Mouse (Mus musculus) kidney, embryonic 14.5 days (tissue): ENCODE results near the gene Gm1123. TPM values are rescaled to one million over a fixed set of nuclear protein-coding genes. Genes with fewer than 3 reads are reported as not detected.

Experiments used
- ATAC-seq: fragments of 200-750 bp; cut with Nextera tagmentation; 2 replicates; pipeline ENCODE4 v1.8.0; 2017; ENCODE audit warnings: moderate number of reproducible peaks, mild to moderate bottlenecking, moderate TSS enrichment, moderate library complexity; ENCODE audit not compliant: low FRiP score, low TSS enrichment
- H3K27ac ChIP-seq: fragments of 300-500 bp; sonication (generic); 2 replicates; pipeline ENCODE4 v1.5.1; 2014; ENCODE audit warnings: low read depth, mild to moderate bottlenecking, low read length, moderate library complexity, mixed read lengths
- H3K27me3 ChIP-seq: fragments of 300-500 bp; sonication (generic); 2 replicates; pipeline ENCODE4 v1.6.1; 2014; ENCODE audit warnings: mild to moderate bottlenecking, low read length; ENCODE audit not compliant: control insufficient read depth, insufficient read depth
- H3K36me3 ChIP-seq: fragments of 300-500 bp; sonication (generic); 2 replicates; pipeline ENCODE4 v1.6.1; 2014; ENCODE audit warnings: low read length, mixed read lengths; ENCODE audit not compliant: control insufficient read depth, insufficient read depth
- H3K4me1 ChIP-seq: fragments of 300-500 bp; sonication (generic); 2 replicates; pipeline ENCODE4 v1.6.1; 2014; ENCODE audit warnings: low read length, mixed read lengths; ENCODE audit not compliant: control insufficient read depth, insufficient read depth
- H3K4me2 ChIP-seq: fragments of 300-500 bp; sonication (generic); replicated peaks from 2 replicates; pipeline ENCODE4 v1.6.1; 2014; ENCODE audit warnings: low read depth, mild to moderate bottlenecking, low read length
- H3K4me3 ChIP-seq: fragments of 300-500 bp; sonication (generic); 2 replicates; pipeline ENCODE4 v1.5.1; 2014; ENCODE audit warnings: mild to moderate bottlenecking, low read length
- H3K9ac ChIP-seq: fragments of 300-500 bp; sonication (generic); 2 replicates; pipeline ENCODE4 v1.6.1; 2014; ENCODE audit warnings: low read depth, mild to moderate bottlenecking, low read length, moderate library complexity
- H3K9me3 ChIP-seq: fragments of 300-500 bp; sonication (generic); 2 replicates; pipeline ENCODE4 v1.6.1; 2016; ENCODE audit warnings: low read length; ENCODE audit not compliant: control insufficient read depth
- WGBS: fragments of 180-500 bp; shearing (Covaris S2); extraction: QIAGEN DNeasy Blood & Tissue Kit; methylation state at CpG from one replicate; pipeline ENCODE4 v1.1.7; 2014; 5-methylcytosine and 5-hydroxymethylcytosine counted together
- polyA plus RNA-seq: library from polyadenylated mRNA; unstranded; fragments of >200 nt; fragmentation: Nextera tagmentation; extraction: Ambion mirVana; gene quantifications from 2 replicates; pipeline ENCODE4 v1.2.1, GENCODE M21; 2014

The Gm1123 gene
- polyA plus RNA-seq, 1 experiment from 2014 or later: not detected

DNA sequence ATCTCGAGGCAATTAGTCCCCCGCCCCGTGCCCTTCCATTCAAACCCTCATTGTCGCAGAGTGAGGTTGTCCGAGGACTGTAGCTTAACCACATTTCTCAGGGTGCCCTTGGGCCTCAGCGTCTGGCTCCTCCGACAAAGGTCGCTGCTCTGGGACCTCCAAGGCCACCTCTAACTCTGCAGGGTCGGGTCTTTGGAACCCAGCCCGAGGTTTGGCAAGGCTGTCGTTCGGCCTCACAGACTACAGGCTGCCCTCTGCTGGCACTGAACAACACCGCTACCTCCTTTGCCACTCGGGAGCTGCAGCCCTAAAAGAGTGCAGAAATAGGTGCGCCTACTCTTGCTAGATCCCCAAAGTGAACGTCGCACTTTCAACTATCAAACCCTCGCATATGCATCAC, 70.4 kb downstream of the Gm1123 start:
- no peaks in the 10 kb centered on the region for H3K36me3 ChIP-seq
- H3K9ac ChIP-seq: no peak overlapping the region
- H3K4me2 ChIP-seq: peak overlapping the region; percentile 12; the same call in 1 of the 2 replicates
- peaks cover 81% of the 10 kb centered on the region for H3K27me3 ChIP-seq
- H3K9me3 ChIP-seq: no peaks in the 10 kb centered on the region
- H3K27ac ChIP-seq: no peak overlapping the region
- WGBS: 2% methylated on average over 18 of the region's 18 CpGs
- H3K4me1 ChIP-seq: no peaks in the 10 kb centered on the region
- ATAC-seq: peak; percentile 81
- H3K4me3 ChIP-seq: no peak overlapping the region; the same call in 1 of the 2 replicates

DNA sequence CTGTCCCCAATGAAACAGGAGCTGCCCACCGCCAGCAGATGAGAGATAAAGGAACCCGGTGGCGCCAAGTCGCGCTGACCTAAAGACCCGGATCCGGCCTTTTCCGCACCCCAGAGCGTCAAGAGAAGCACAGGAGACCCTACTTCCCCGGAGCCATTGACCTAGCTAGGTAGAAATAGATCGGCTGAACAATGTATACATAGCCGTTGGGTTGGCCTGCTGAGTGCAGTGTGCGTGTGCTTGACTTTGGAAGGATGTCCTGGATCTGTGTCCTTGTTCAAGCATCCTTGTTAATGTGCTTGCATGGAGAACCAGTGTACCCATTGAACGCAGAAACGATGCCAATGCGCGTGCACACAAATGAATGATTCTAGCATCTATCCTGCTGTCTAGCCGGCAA, 71.9 kb downstream of the Gm1123 start:
- Histone ChIP-seq H3K9ac (no peak overlapping the region), H3K36me3 (no peaks in the 10 kb centered on the region), H3K27me3 (peaks cover 83% of the 10 kb centered on the region), H3K9me3 (no peaks in the 10 kb centered on the region), H3K27ac (no peak overlapping the region), H3K4me1 (no peaks in the 10 kb centered on the region), H3K4me3 (no peak overlapping the region), H3K4me2 (no peak overlapping the region)
- 5% methylated on average over 18 of the region's 18 CpGs for WGBS
- no peak for ATAC-seq

DNA sequence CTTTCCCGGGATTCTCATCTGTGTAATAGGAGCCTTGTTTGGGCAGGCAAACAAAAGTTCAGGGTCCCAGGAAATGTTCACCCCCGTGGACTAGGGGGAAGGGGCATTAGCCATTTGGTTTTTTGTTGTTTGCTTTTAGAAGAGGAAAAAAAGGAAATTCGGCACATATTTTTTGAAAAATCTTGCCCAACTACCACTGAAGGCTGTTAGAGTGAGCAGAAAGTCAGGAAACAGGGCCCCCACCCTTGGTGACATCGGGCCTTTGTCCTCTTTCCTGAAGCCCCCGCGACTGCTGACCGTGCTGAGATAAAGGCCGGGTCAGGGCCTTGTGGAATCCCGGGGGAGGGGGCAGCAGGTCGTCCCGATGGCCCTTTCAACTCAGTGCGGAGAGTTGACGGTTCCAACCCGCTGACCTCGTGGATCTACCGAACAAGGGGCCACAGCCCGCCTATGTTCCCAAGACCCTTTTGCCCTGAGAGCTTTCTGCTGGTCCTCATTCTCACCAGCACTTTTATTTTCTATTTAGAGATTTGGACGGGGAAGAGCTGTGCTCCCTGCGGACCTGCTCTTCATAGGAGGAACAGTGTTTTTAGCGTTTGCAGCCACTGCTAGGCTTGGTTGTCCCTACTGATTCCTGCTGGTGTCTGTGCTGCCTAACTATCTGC, 72.9 kb downstream of the Gm1123 start:
- no peak overlapping the region for H3K27ac ChIP-seq
- ATAC-seq: no peak
- H3K9ac ChIP-seq: no peak overlapping the region
- H3K27me3 ChIP-seq: peaks cover 84% of the 10 kb centered on the region
- no peaks in the 10 kb centered on the region for H3K9me3 ChIP-seq
- no peak overlapping the region for H3K4me2 ChIP-seq
- H3K36me3 ChIP-seq: no peaks in the 10 kb centered on the region
- no peaks in the 10 kb centered on the region for H3K4me1 ChIP-seq
- H3K4me3 ChIP-seq: no peak overlapping the region
- WGBS: 1% methylated on average over 20 of the region's 20 CpGs

DNA sequence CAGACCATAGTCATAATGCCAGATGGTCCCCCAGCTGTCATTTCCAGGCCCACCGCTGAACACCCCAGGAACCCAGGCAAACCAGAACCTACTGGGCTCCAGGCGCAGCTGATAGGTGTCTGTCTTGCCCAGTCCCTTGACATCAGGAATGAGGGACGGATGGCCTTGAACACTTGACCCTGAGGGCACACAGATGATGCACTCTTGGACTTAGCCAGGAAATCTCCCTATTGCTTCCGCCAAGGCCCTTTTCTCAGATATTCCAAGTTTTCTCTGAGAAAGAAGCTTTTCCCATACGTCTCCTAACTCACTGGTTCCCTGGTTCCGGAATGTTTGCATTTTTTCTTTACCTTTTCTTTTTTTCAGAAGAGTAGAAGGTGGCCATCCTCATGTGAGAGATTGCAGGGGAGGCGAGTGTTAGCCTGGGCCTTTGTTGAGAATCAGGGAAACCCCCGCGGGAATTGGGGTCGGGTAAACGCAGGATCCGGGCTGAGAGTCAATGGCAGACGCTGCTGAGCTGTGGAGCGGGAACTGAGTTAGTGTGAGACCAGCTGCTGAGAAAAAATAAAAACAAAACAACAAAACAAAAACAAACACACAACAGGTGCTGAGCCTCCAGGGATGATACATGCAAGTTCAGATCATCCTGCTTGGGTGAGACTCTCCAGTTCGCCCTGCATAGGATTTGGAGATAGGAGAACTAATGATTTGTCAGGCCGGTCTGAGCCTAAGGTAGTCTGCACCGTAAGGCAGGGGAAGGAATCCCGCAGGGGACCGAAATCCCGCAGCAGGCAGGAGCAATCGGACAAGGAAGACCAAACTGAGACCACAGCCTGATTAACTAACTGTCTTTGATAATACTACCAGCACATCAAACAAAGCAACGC, 73.7 kb downstream of the Gm1123 start:
- H3K4me1 ChIP-seq: no peaks in the 10 kb centered on the region; the same call in 1 of the 2 replicates
- ATAC-seq: no peak
- no peaks in the 10 kb centered on the region for H3K9me3 ChIP-seq
- no peak overlapping the region for H3K9ac ChIP-seq
- no peak overlapping the region for H3K4me3 ChIP-seq
- WGBS: 5% methylated on average over 22 of the region's 22 CpGs
- H3K27me3 ChIP-seq: peaks cover 85% of the 10 kb centered on the region
- no peak overlapping the region for H3K4me2 ChIP-seq
- H3K36me3 ChIP-seq: no peaks in the 10 kb centered on the region
- H3K27ac ChIP-seq: no peak overlapping the region

DNA sequence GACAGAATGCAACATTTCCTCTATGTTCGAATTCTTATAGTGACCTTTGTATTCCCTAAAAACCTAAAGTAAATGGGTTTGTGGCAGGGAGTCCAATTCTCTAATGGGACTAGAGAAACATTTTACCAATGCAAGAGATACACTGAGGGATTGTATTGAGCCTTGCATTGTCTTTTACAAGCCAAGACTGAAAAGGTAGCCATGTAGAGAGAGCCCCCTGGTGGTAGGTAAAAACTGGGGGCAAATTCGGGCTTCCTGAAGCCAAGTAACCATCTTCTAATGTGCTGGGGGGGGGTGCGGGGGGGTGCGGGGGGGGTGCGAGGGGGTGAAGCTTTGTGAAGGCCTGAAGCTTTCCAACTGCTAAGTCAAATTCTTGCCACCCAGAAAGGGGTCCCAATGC, 75.2 kb downstream of the Gm1123 start:
- WGBS: 23% methylated on average over 5 of the region's 5 CpGs
- Histone ChIP-seq H3K4me3 (no peak overlapping the region), H3K36me3 (no peaks in the 10 kb centered on the region), H3K27me3 (peaks cover 90% of the 10 kb centered on the region), H3K4me2 (no peak overlapping the region), H3K27ac (no peak overlapping the region), H3K9ac (no peak overlapping the region), H3K9me3 (no peaks in the 10 kb centered on the region), H3K4me1 (peaks cover 12% of the 10 kb centered on the region)
- ATAC-seq: no peak

DNA sequence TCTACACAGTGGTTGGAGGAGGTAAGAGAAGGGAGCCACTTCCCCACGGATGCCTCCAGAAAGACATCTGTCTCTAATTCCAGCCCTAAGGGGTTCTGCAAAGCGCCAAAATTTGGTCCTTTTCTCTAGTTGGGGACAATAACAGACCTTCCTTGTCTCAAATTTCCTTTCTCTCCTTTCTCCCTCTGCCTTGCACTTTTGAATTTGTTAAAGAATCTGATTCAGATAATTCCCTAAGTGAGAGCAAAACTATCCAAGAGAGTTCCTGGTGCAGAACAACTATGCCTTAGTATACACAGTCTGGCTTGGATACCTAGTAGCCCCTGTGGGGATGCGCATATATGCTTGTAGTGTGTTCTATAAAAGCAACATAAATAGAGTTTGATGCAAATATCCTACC, 75.7 kb downstream of the Gm1123 start:
- 27% methylated on average over 3 of the region's 3 CpGs for WGBS

DNA sequence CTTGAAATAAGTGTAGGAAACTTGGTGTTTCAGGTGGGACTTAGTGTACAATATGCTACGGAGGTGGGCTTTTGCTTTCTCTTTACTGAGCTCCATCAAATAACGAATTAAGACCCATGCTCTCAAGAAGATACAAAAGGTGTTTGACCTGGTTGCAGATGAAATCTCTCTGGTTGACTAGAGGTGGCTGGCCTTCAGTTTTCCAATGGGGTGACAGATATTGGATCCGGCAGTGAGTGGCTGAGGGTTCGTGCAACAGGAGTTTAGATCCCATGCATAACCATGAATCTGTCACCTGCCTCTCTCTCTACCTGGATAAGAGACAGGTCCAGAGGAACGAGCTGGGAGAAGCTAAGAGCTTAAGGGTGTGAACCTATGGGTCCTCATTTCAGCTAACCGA, 76.9 kb downstream of the Gm1123 start:
- peaks cover 18% of the 10 kb centered on the region for H3K4me1 ChIP-seq
- no peak for ATAC-seq
- no peaks in the 10 kb centered on the region for H3K9me3 ChIP-seq
- no peak overlapping the region for H3K27ac ChIP-seq
- no peaks in the 10 kb centered on the region for H3K36me3 ChIP-seq
- H3K4me2 ChIP-seq: no peak overlapping the region
- H3K4me3 ChIP-seq: no peak overlapping the region
- 3% methylated on average over 6 of the region's 6 CpGs for WGBS
- no peak overlapping the region for H3K9ac ChIP-seq
- peaks cover 91% of the 10 kb centered on the region for H3K27me3 ChIP-seq

More for the DNA sequence above, 75.7 kb downstream of the Gm1123 start:
- Histone ChIP-seq H3K27me3 (peaks cover 90% of the 10 kb centered on the region), H3K27ac (no peak overlapping the region), H3K4me3 (no peak overlapping the region), H3K4me2 (no peak overlapping the region), H3K9me3 (no peaks in the 10 kb centered on the region), H3K4me1 (peaks cover 17% of the 10 kb centered on the region), H3K9ac (no peak overlapping the region), H3K36me3 (no peaks in the 10 kb centered on the region)
- no peak for ATAC-seq

DNA sequence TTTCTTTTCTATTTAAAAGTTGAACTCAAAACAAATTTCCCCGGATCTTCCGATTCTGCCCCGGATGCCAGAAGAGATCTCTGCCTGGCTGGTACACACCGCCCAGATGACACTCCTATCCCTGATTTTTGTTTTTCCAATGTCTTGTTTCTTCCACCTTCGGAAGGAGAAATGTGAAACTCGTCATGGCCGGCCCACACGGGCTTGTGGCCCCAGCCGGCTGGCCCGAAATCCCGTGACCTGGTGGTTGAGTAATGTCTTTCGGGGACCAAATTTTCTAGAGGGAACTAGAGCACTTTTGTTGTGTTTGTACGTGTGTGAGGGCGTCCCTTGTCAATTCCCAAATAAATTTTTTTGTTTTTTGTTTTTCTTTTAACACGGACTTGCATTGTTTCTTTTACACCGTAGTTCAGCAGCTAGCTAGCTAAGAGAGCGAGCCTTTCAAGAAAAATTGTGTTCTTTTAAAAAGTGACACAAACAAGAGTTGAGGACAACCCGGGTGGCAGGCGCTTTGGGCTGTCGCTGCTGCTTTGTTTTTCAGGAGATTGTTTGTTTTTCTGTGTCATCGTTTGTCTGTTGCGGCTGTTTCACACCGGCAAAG, 77.7 kb downstream of the Gm1123 start:
- Histone ChIP-seq H3K9me3 (no peaks in the 10 kb centered on the region), H3K36me3 (no peaks in the 10 kb centered on the region), H3K27ac (no peak overlapping the region), H3K4me1 (peaks cover 18% of the 10 kb centered on the region), H3K4me3 (no peak overlapping the region), H3K4me2 (no peak overlapping the region), H3K27me3 (peaks cover 91% of the 10 kb centered on the region), H3K9ac (no peak overlapping the region)
- ATAC-seq: no peak
- under 1% methylated on average over 23 of the region's 23 CpGs for WGBS
